Mouse (Mus musculus) hindbrain, embryonic 11.5 days (tissue): ENCODE measurements around the gene Dnaaf5. TPM values are rescaled to one million over a fixed set of nuclear protein-coding genes. Genes with fewer than 3 reads are reported as not detected.

Source experiments
- ATAC-seq: fragments of 200-750 bp; cut with Nextera tagmentation; 2 replicates; pipeline ENCODE4 v1.8.0; 2017; ENCODE audit warnings: mild to moderate bottlenecking, moderate TSS enrichment, moderate library complexity; ENCODE audit not compliant: low FRiP score
- DNase-seq: peaks from one replicate; pipeline ENCODE4 v3.0.0-alpha.2; 2015; ENCODE audit warnings: low spot score
- H3K27ac ChIP-seq: fragments of 300-500 bp; sonication (generic); 2 replicates; pipeline ENCODE4 v1.5.1; 2014; ENCODE audit warnings: mild to moderate bottlenecking, low read depth, low read length
- H3K27me3 ChIP-seq: fragments of 300-500 bp; sonication (generic); 2 replicates; pipeline ENCODE4 v1.6.1; 2014; ENCODE audit warnings: mild to moderate bottlenecking, low read length, moderate library complexity, mixed read lengths; ENCODE audit not compliant: control insufficient read depth, insufficient read depth
- H3K36me3 ChIP-seq: fragments of 300-500 bp; sonication (generic); 2 replicates; pipeline ENCODE4 v1.6.1; 2014; ENCODE audit warnings: mild to moderate bottlenecking, low read length, moderate library complexity, mixed read lengths; ENCODE audit not compliant: control insufficient read depth, insufficient read depth
- H3K4me1 ChIP-seq: fragments of 300-500 bp; sonication (generic); replicated peaks from 2 replicates; pipeline ENCODE4 v1.6.1; 2014; ENCODE audit warnings: low read length, mixed read lengths; ENCODE audit not compliant: control insufficient read depth, insufficient read depth
- H3K4me2 ChIP-seq: fragments of 300-500 bp; sonication (generic); replicated peaks from 2 replicates; pipeline ENCODE4 v1.6.1; 2014; ENCODE audit warnings: mild to moderate bottlenecking, low read depth, low read length
- H3K4me3 ChIP-seq: fragments of 300-500 bp; sonication (generic); 2 replicates; pipeline ENCODE4 v1.5.1; 2014; ENCODE audit warnings: low read depth, low read length
- H3K9ac ChIP-seq: fragments of 300-500 bp; sonication (generic); 2 replicates; pipeline ENCODE4 v1.6.1; 2014; ENCODE audit warnings: low read depth, low read length
- H3K9me3 ChIP-seq: fragments of 300-500 bp; sonication (generic); 2 replicates; pipeline ENCODE4 v1.6.1; 2016; ENCODE audit warnings: low read length; ENCODE audit not compliant: control insufficient read depth
- WGBS: fragments of 180-500 bp; shearing (Covaris S2); extraction: QIAGEN DNeasy Blood & Tissue Kit; methylation state at CpG from one replicate; pipeline ENCODE4 v1.1.7; 2014; 5-methylcytosine and 5-hydroxymethylcytosine counted together
- polyA plus RNA-seq: library from polyadenylated mRNA; unstranded; fragments of >200 nt; fragmentation: Nextera tagmentation; extraction: Ambion mirVana; gene quantifications from 2 replicates; pipeline ENCODE4 v1.2.1, GENCODE M21; 2014

The Dnaaf5 gene
- polyA plus RNA-seq, 1 experiment from 2014 or later: 5.3 TPM

- Histone ChIP-seq H3K4me3 (no peak overlapping the region), H3K36me3 (no peaks in the 10 kb centered on the region), H3K4me1 (no peaks in the 10 kb centered on the region), H3K4me2 (no peak overlapping the region), H3K9me3 (no peaks in the 10 kb centered on the region), H3K27ac (no peak overlapping the region), H3K27me3 (no peaks in the 10 kb centered on the region), H3K9ac (no peak overlapping the region)
- ATAC-seq: no peak
- DNase-seq: no peak
Measured at GRCm38 (mm10) chr5:139208183-139208582, 58.2 kb downstream of the Dnaaf5 start.

GRCm38 (mm10) chr5:139208871-139209684 is 59.1 kb downstream of the Dnaaf5 start:
- 89% methylated on average over 10 of the region's 10 CpGs for WGBS
- H3K36me3 ChIP-seq: no peaks in the 10 kb centered on the region
- DNase-seq (no peak), ATAC-seq (no peak)
- H3K27ac ChIP-seq: no peak overlapping the region
- H3K4me1 ChIP-seq: no peaks in the 10 kb centered on the region
- H3K9ac ChIP-seq: no peak overlapping the region
- no peaks in the 10 kb centered on the region for H3K9me3 ChIP-seq
- no peak overlapping the region for H3K4me2 ChIP-seq
- no peak overlapping the region for H3K4me3 ChIP-seq
- H3K27me3 ChIP-seq: no peaks in the 10 kb centered on the region

GRCm38 (mm10) chr5:139209685-139210026 is 59.6 kb downstream of the Dnaaf5 start:
- 98% methylated on average over 7 of the region's 7 CpGs for WGBS
- Histone ChIP-seq H3K9ac (no peak overlapping the region), H3K27ac (no peak overlapping the region), H3K27me3 (no peaks in the 10 kb centered on the region), H3K9me3 (no peaks in the 10 kb centered on the region), H3K36me3 (no peaks in the 10 kb centered on the region), H3K4me2 (no peak overlapping the region), H3K4me3 (no peak overlapping the region), H3K4me1 (no peaks in the 10 kb centered on the region)
- ATAC-seq (no peak), DNase-seq (no peak)

GRCm38 (mm10) chr5:139211737-139212385 is 61.8 kb downstream of the Dnaaf5 start:
- H3K9me3 ChIP-seq: no peaks in the 10 kb centered on the region
- H3K27ac ChIP-seq: no peak overlapping the region
- no peaks in the 10 kb centered on the region for H3K27me3 ChIP-seq
- DNase-seq: no peak
- H3K4me3 ChIP-seq: no peak overlapping the region
- no peaks in the 10 kb centered on the region for H3K36me3 ChIP-seq
- no peak overlapping the region for H3K4me2 ChIP-seq
- H3K4me1 ChIP-seq: no peaks in the 10 kb centered on the region
- no peak overlapping the region for H3K9ac ChIP-seq
- WGBS: 96% methylated on average over 11 of the region's 11 CpGs
- ATAC-seq: no peak

GRCm38 (mm10) chr5:139214298-139214697 is 64.3 kb downstream of the Dnaaf5 start:
- ATAC-seq (no peak), DNase-seq (no peak)
- Histone ChIP-seq H3K9me3 (no peaks in the 10 kb centered on the region), H3K4me3 (no peak overlapping the region), H3K36me3 (no peaks in the 10 kb centered on the region), H3K4me1 (no peaks in the 10 kb centered on the region), H3K27me3 (no peaks in the 10 kb centered on the region), H3K4me2 (no peak overlapping the region), H3K9ac (no peak overlapping the region), H3K27ac (no peak overlapping the region)

- Histone ChIP-seq H3K9me3 (no peaks in the 10 kb centered on the region), H3K9ac (no peak overlapping the region), H3K4me2 (no peak overlapping the region), H3K36me3 (no peaks in the 10 kb centered on the region), H3K27ac (no peak overlapping the region), H3K4me3 (no peak overlapping the region), H3K4me1 (no peaks in the 10 kb centered on the region), H3K27me3 (no peaks in the 10 kb centered on the region)
- 94% methylated on average over 5 of the region's 5 CpGs for WGBS
- no peak for DNase-seq
- ATAC-seq: no peak
Measured at GRCm38 (mm10) chr5:139215184-139215583, 65.2 kb downstream of the Dnaaf5 start.

GRCm38 (mm10) chr5:139216121-139216520 is 66.1 kb downstream of the Dnaaf5 start:
- no peak for DNase-seq
- Histone ChIP-seq H3K4me2 (no peak overlapping the region), H3K36me3 (no peaks in the 10 kb centered on the region), H3K27me3 (no peaks in the 10 kb centered on the region), H3K4me1 (no peaks in the 10 kb centered on the region), H3K9me3 (no peaks in the 10 kb centered on the region), H3K4me3 (no peak overlapping the region), H3K9ac (no peak overlapping the region), H3K27ac (no peak overlapping the region)
- 97% methylated on average over 2 of the region's 2 CpGs for WGBS
- no peak for ATAC-seq

GRCm38 (mm10) chr5:139216774-139217173 is 66.8 kb downstream of the Dnaaf5 start:
- Histone ChIP-seq H3K36me3 (no peaks in the 10 kb centered on the region), H3K9me3 (no peaks in the 10 kb centered on the region), H3K27ac (no peak overlapping the region), H3K4me1 (no peaks in the 10 kb centered on the region), H3K27me3 (no peaks in the 10 kb centered on the region), H3K9ac (no peak overlapping the region), H3K4me3 (no peak overlapping the region), H3K4me2 (no peak overlapping the region)
- DNase-seq: no peak
- ATAC-seq: no peak
- 82% methylated on average over 3 of the region's 3 CpGs for WGBS

GRCm38 (mm10) chr5:139220006-139220515 is 70.0 kb downstream of the Dnaaf5 start:
- Histone ChIP-seq H3K27ac (no peak overlapping the region), H3K4me3 (no peak overlapping the region), H3K36me3 (no peaks in the 10 kb centered on the region), H3K4me2 (no peak overlapping the region), H3K4me1 (no peaks in the 10 kb centered on the region), H3K9ac (no peak overlapping the region), H3K9me3 (no peaks in the 10 kb centered on the region), H3K27me3 (no peaks in the 10 kb centered on the region)
- DNase-seq: no peak
- WGBS: 90% methylated on average over 4 of the region's 4 CpGs
- no peak for ATAC-seq
